Mouse (Mus musculus): ENCODE measurements around the gene Tbx3. TPM values are rescaled to one million over a fixed set of nuclear protein-coding genes. Genes with fewer than 3 reads are reported as not detected.

Gene Tbx3
- total RNA-seq (2014; rRNA removed) (7.7 and 8.2 TPM in 2 replicates), polyA plus RNA-seq (2012; rRNA removed) (25.0 and 32.4 TPM in 2 replicates)

GRCm38 (mm10) chr5:119670566-119671108 lies at the start of gene Tbx3:
Tbx3 (plus strand) TSS chr5:119670669.
- peak; percentile 78 for TF ChIP-seq POLR2A (IDR thresholded peaks at IDR 0.05; ENCODE audit: extremely low read depth, insufficient read depth, low read length)
- TF ChIP-seq CTCF (IDR thresholded peaks at IDR 0.05; ENCODE audit: low read depth, low read length) = peak; percentile 72
- Histone ChIP-seq H3K4me3 (ENCODE audit: insufficient read depth, low read depth, low read length) (peak within 1 kb of the TSS; percentile 65), H3K27me3 (ENCODE audit: control insufficient read depth, insufficient read depth, low read length) (no peaks in the 10 kb centered on the region), H3K4me1 (ENCODE audit: control insufficient read depth, insufficient read depth, low read length) (no peaks in the 10 kb centered on the region), H3K36me3 (ENCODE audit: control insufficient read depth, insufficient read depth, low read length) (peaks cover 2% of the 10 kb centered on the region; the same call in 1 of the 2 replicates), H3K79me2 (ENCODE audit: control insufficient read depth, insufficient read depth, low read length) (0 out of 2 replicates have a peak, but pooled peaks cover 3% of the 10 kb centered on the region), H3K9ac (ENCODE audit: low read depth, low read length) (peak within 1 kb of the TSS; percentile 79), H3K27ac (replicated peaks; ENCODE audit: insufficient read depth, low read depth, low read length) (peak within 1 kb of the TSS; percentile 73)
- under 1% methylated on average over 42 of the region's 43 CpGs for WGBS
- peak; percentile 96 for DNase-seq (ENCODE audit: extremely low read depth, low read depth, low spot score)

GRCm38 (mm10) chr5:119622076-119622475 lies 48.4 kb upstream of the Tbx3 start:
- DNase-seq (ENCODE audit: extremely low read depth, low read depth, low spot score) = no peak
- Histone ChIP-seq H3K36me3 (ENCODE audit: control insufficient read depth, insufficient read depth, low read length) (no peaks in the 10 kb centered on the region), H3K4me1 (ENCODE audit: control insufficient read depth, insufficient read depth, low read length) (no peaks in the 10 kb centered on the region), H3K79me2 (ENCODE audit: control insufficient read depth, insufficient read depth, low read length) (no peaks in the 10 kb centered on the region), H3K9ac (ENCODE audit: low read depth, low read length) (no peak overlapping the region), H3K27me3 (ENCODE audit: control insufficient read depth, insufficient read depth, low read length) (no peaks in the 10 kb centered on the region), H3K27ac (replicated peaks; ENCODE audit: insufficient read depth, low read depth, low read length) (no peak overlapping the region), H3K4me3 (ENCODE audit: insufficient read depth, low read depth, low read length) (no peak overlapping the region)
- TF ChIP-seq CTCF (IDR thresholded peaks at IDR 0.05; ENCODE audit: low read depth, low read length) (no peak), POLR2A (IDR thresholded peaks at IDR 0.05; ENCODE audit: extremely low read depth, insufficient read depth, low read length) (no peak)
- WGBS = 75% methylated on average over 1 of the region's 1 CpGs

GRCm38 (mm10) chr5:119624554-119624953 lies 45.9 kb upstream of the Tbx3 start:
- no peaks in the 10 kb centered on the region for H3K36me3 ChIP-seq (ENCODE audit: control insufficient read depth, insufficient read depth, low read length)
- WGBS = 24% methylated on average over 1 of the region's 1 CpGs
- no peaks in the 10 kb centered on the region for H3K4me1 ChIP-seq (ENCODE audit: control insufficient read depth, insufficient read depth, low read length)
- TF ChIP-seq POLR2A (IDR thresholded peaks at IDR 0.05; ENCODE audit: extremely low read depth, insufficient read depth, low read length) = no peak
- no peak for TF ChIP-seq CTCF (IDR thresholded peaks at IDR 0.05; ENCODE audit: low read depth, low read length)
- H3K27ac ChIP-seq (replicated peaks; ENCODE audit: insufficient read depth, low read depth, low read length) = 0 out of 2 replicates have a peak overlapping the region, but pooled peaks have one; percentile 24
- no peak overlapping the region for H3K4me3 ChIP-seq (ENCODE audit: insufficient read depth, low read depth, low read length)
- H3K79me2 ChIP-seq (ENCODE audit: control insufficient read depth, insufficient read depth, low read length) = no peaks in the 10 kb centered on the region
- no peak overlapping the region for H3K9ac ChIP-seq (ENCODE audit: low read depth, low read length)
- DNase-seq (ENCODE audit: extremely low read depth, low read depth, low spot score) = peak; percentile 48
- no peaks in the 10 kb centered on the region for H3K27me3 ChIP-seq (ENCODE audit: control insufficient read depth, insufficient read depth, low read length)

- Histone ChIP-seq H3K79me2 (ENCODE audit: control insufficient read depth, insufficient read depth, low read length) (no peaks in the 10 kb centered on the region), H3K4me1 (ENCODE audit: control insufficient read depth, insufficient read depth, low read length) (no peaks in the 10 kb centered on the region), H3K27me3 (ENCODE audit: control insufficient read depth, insufficient read depth, low read length) (no peaks in the 10 kb centered on the region), H3K9ac (ENCODE audit: low read depth, low read length) (no peak overlapping the region), H3K4me3 (ENCODE audit: insufficient read depth, low read depth, low read length) (no peak overlapping the region), H3K36me3 (ENCODE audit: control insufficient read depth, insufficient read depth, low read length) (no peaks in the 10 kb centered on the region), H3K27ac (replicated peaks; ENCODE audit: insufficient read depth, low read depth, low read length) (no peak overlapping the region)
- TF ChIP-seq CTCF (IDR thresholded peaks at IDR 0.05; ENCODE audit: low read depth, low read length) (no peak), POLR2A (IDR thresholded peaks at IDR 0.05; ENCODE audit: extremely low read depth, insufficient read depth, low read length) (no peak)
- DNase-seq (ENCODE audit: extremely low read depth, low read depth, low spot score) = peak; percentile 55
- WGBS = 23% methylated on average over 13 of the region's 13 CpGs
These were observed 44.9 kb upstream of the Tbx3 start for GRCm38 (mm10) chr5:119625603-119626002.

GRCm38 (mm10) chr5:119626154-119626553 lies 44.3 kb upstream of the Tbx3 start:
- DNase-seq (ENCODE audit: extremely low read depth, low read depth, low spot score) = peak; percentile 27
- Histone ChIP-seq H3K4me1 (ENCODE audit: control insufficient read depth, insufficient read depth, low read length) (no peaks in the 10 kb centered on the region), H3K79me2 (ENCODE audit: control insufficient read depth, insufficient read depth, low read length) (no peaks in the 10 kb centered on the region), H3K36me3 (ENCODE audit: control insufficient read depth, insufficient read depth, low read length) (no peaks in the 10 kb centered on the region), H3K27me3 (ENCODE audit: control insufficient read depth, insufficient read depth, low read length) (no peaks in the 10 kb centered on the region), H3K9ac (ENCODE audit: low read depth, low read length) (no peak overlapping the region), H3K4me3 (ENCODE audit: insufficient read depth, low read depth, low read length) (no peak overlapping the region), H3K27ac (replicated peaks; ENCODE audit: insufficient read depth, low read depth, low read length) (peak overlapping the region; percentile 62)
- no peak for TF ChIP-seq CTCF (IDR thresholded peaks at IDR 0.05; ENCODE audit: low read depth, low read length)
- no peak for TF ChIP-seq POLR2A (IDR thresholded peaks at IDR 0.05; ENCODE audit: extremely low read depth, insufficient read depth, low read length)
- WGBS = 50% methylated on average over 9 of the region's 9 CpGs

- Histone ChIP-seq H3K27me3 (ENCODE audit: control insufficient read depth, insufficient read depth, low read length) (no peaks in the 10 kb centered on the region), H3K79me2 (ENCODE audit: control insufficient read depth, insufficient read depth, low read length) (no peaks in the 10 kb centered on the region), H3K36me3 (ENCODE audit: control insufficient read depth, insufficient read depth, low read length) (no peaks in the 10 kb centered on the region), H3K27ac (replicated peaks; ENCODE audit: insufficient read depth, low read depth, low read length) (peak overlapping the region; percentile 62), H3K4me1 (ENCODE audit: control insufficient read depth, insufficient read depth, low read length) (no peaks in the 10 kb centered on the region), H3K4me3 (ENCODE audit: insufficient read depth, low read depth, low read length) (peak overlapping the region; percentile 27; the same call in 1 of the 2 replicates), H3K9ac (ENCODE audit: low read depth, low read length) (peak overlapping the region; percentile 44)
- DNase-seq (ENCODE audit: extremely low read depth, low read depth, low spot score) = peak; percentile 48
- no peak for TF ChIP-seq POLR2A (IDR thresholded peaks at IDR 0.05; ENCODE audit: extremely low read depth, insufficient read depth, low read length)
- no peak for TF ChIP-seq CTCF (IDR thresholded peaks at IDR 0.05; ENCODE audit: low read depth, low read length)
- WGBS = 21% methylated on average over 22 of the region's 22 CpGs
These were observed 43.8 kb upstream of the Tbx3 start for GRCm38 (mm10) chr5:119626662-119627061.

Data from liver, adult 2 months (tissue).